Mouse (Mus musculus) cortical plate, adult 2 months (tissue): ENCODE data around the gene Tango6. TPM values are rescaled to one million over a fixed set of nuclear protein-coding genes. Genes with fewer than 3 reads are reported as not detected.
"Not testable (repeated sequence)": the region's sequence is repeated elsewhere in the genome, so short reads cannot be mapped to it uniquely, and the experiment has no call there.

Source experiments
- H3K27ac ChIP-seq: fragments of 200-500 bp; 2 replicates; pipeline ENCODE4 v1.5.1; 2012; ENCODE audit warnings: low read length, control low read depth, inconsistent platforms; ENCODE audit not compliant: insufficient read depth
- H3K4me1 ChIP-seq: fragments of 200-500 bp; 2 replicates; pipeline ENCODE4 v1.6.1; 2011; ENCODE audit warnings: low read length; ENCODE audit not compliant: control insufficient read depth, insufficient read depth
- H3K4me3 ChIP-seq: fragments of 200-500 bp; 2 replicates; pipeline ENCODE4 v1.5.1; 2011; ENCODE audit warnings: mild to moderate bottlenecking, low read length, control low read depth; ENCODE audit not compliant: insufficient read depth
- CTCF ChIP-seq: fragments of 200-500 bp; IDR thresholded peaks from 2 replicates; pipeline ENCODE4 v1.5.1; 2011; ENCODE audit warnings: mild to moderate bottlenecking, control low read depth, low read length; ENCODE audit not compliant: insufficient read depth; ENCODE audit errors: extremely low read depth
- POLR2A ChIP-seq: fragments of 200-500 bp; IDR thresholded peaks from 2 replicates; pipeline ENCODE4 v1.6.1; 2011; ENCODE audit warnings: mild to moderate bottlenecking, low read length, control low read depth; ENCODE audit not compliant: insufficient read depth; ENCODE audit errors: extremely low read depth
- polyA plus RNA-seq: library from polyadenylated mRNA; depleted of rRNA; stranded (reverse); fragments of >200 nt; gene quantifications from 2 replicates; pipeline ENCODE4 v1.2.3, GENCODE M21; 2012

Tango6 gene
- polyA plus RNA-seq, 1 experiment, result 2.9 TPM

- no peak overlapping the region for H3K27ac ChIP-seq
- peaks cover 3% of the 10 kb centered on the region; the same call in 1 of the 2 replicates for H3K4me1 ChIP-seq
- TF ChIP-seq POLR2A, result no peak
- TF ChIP-seq CTCF, result no peak
Observed at GRCm38 (mm10) chr8:106770596-106771179, 87.8 kb downstream of the Tango6 start.

GRCm38 (mm10) chr8:106772094-106772493 lies 89.2 kb downstream of the Tango6 start:
- H3K4me1 ChIP-seq, result peaks cover 3% of the 10 kb centered on the region; the same call in 1 of the 2 replicates
- H3K4me3 ChIP-seq, result no peak overlapping the region
- TF ChIP-seq CTCF, result no peak
- no peak for TF ChIP-seq POLR2A
- H3K27ac ChIP-seq, result no peak overlapping the region

More at GRCm38 (mm10) chr8:106770596-106771179, 87.8 kb downstream of the Tango6 start:
- no peak overlapping the region for H3K4me3 ChIP-seq

- Histone ChIP-seq H3K4me3 (no peak overlapping the region), H3K4me1 (peaks cover 3% of the 10 kb centered on the region; the same call in 1 of the 2 replicates), H3K27ac (no peak overlapping the region)
- no peak for TF ChIP-seq POLR2A
- no peak for TF ChIP-seq CTCF
Observed at GRCm38 (mm10) chr8:106772501-106772900, 89.6 kb downstream of the Tango6 start.

GRCm38 (mm10) chr8:106774567-106775320 lies 91.9 kb downstream of the Tango6 start:
- H3K27ac ChIP-seq, result no peak overlapping the region; the same call in 1 of the 2 replicates
- TF ChIP-seq POLR2A (no peak), CTCF (no peak)

GRCm38 (mm10) chr8:106789623-106790022 lies 106.8 kb downstream of the Tango6 start:
- H3K4me1 ChIP-seq, result no peaks in the 10 kb centered on the region
- no peak overlapping the region for H3K27ac ChIP-seq
- H3K4me3 ChIP-seq, result no peak overlapping the region
- TF ChIP-seq POLR2A, result no peak
- no peak for TF ChIP-seq CTCF

More at GRCm38 (mm10) chr8:106774567-106775320, 91.9 kb downstream of the Tango6 start:
- Histone ChIP-seq H3K4me1 (peaks cover 3% of the 10 kb centered on the region; the same call in 1 of the 2 replicates), H3K4me3 (no peak overlapping the region)

- Histone ChIP-seq H3K4me1 (no peaks in the 10 kb centered on the region), H3K4me3 (no peak overlapping the region), H3K27ac (no peak overlapping the region)
- TF ChIP-seq POLR2A (no peak), CTCF (no peak)
Observed at GRCm38 (mm10) chr8:106794820-106795219, 112.0 kb downstream of the Tango6 start.

- H3K4me1 ChIP-seq, result no peaks in the 10 kb centered on the region
- no peak overlapping the region for H3K4me3 ChIP-seq
- TF ChIP-seq POLR2A (no peak), CTCF (no peak)
- H3K27ac ChIP-seq, result no peak overlapping the region
Observed at GRCm38 (mm10) chr8:106799821-106800220, 117.0 kb downstream of the Tango6 start.

GRCm38 (mm10) chr8:106801261-106801660 lies 118.4 kb downstream of the Tango6 start:
- no peak overlapping the region for H3K27ac ChIP-seq
- H3K4me1 ChIP-seq, result no peaks in the 10 kb centered on the region
- TF ChIP-seq POLR2A, result no peak
- TF ChIP-seq CTCF, result no peak
- no peak overlapping the region for H3K4me3 ChIP-seq

GRCm38 (mm10) chr8:106802384-106803137 lies 119.7 kb downstream of the Tango6 start:
- not testable (repeated sequence) for H3K27ac ChIP-seq, H3K4me3 ChIP-seq, H3K4me1 ChIP-seq

- no peak overlapping the region for H3K4me3 ChIP-seq
- TF ChIP-seq POLR2A, result no peak
- no peak for TF ChIP-seq CTCF
- no peak overlapping the region for H3K27ac ChIP-seq
- 0 out of 2 replicates have a peak, but pooled peaks cover 2% of the 10 kb centered on the region for H3K4me1 ChIP-seq
Observed at GRCm38 (mm10) chr8:106805859-106806258, 123.0 kb downstream of the Tango6 start.

GRCm38 (mm10) chr8:106807461-106807860 lies 124.6 kb downstream of the Tango6 start:
- no peak for TF ChIP-seq POLR2A
- no peak for TF ChIP-seq CTCF
- Histone ChIP-seq H3K27ac (no peak overlapping the region), H3K4me1 (0 out of 2 replicates have a peak, but pooled peaks cover 2% of the 10 kb centered on the region), H3K4me3 (no peak overlapping the region)
